Mouse (Mus musculus) gonadal fat pad, adult 2 months (tissue): ENCODE measurements at regions not wholly inside any gene's neighbourhood (a gene's known extent, or its start where the extent isn't known, plus 50 kb on each side); places are given as distances from the start of the nearest gene placed in this dataset.
A peak's percentile ranks its signal among the peaks of the same experiment; 100 is the strongest.

Experiments used
- DNase-seq: peaks from one replicate; pipeline ENCODE4 v3.0.0-alpha.2; 2012; ENCODE audit warnings: low read depth

DNA sequence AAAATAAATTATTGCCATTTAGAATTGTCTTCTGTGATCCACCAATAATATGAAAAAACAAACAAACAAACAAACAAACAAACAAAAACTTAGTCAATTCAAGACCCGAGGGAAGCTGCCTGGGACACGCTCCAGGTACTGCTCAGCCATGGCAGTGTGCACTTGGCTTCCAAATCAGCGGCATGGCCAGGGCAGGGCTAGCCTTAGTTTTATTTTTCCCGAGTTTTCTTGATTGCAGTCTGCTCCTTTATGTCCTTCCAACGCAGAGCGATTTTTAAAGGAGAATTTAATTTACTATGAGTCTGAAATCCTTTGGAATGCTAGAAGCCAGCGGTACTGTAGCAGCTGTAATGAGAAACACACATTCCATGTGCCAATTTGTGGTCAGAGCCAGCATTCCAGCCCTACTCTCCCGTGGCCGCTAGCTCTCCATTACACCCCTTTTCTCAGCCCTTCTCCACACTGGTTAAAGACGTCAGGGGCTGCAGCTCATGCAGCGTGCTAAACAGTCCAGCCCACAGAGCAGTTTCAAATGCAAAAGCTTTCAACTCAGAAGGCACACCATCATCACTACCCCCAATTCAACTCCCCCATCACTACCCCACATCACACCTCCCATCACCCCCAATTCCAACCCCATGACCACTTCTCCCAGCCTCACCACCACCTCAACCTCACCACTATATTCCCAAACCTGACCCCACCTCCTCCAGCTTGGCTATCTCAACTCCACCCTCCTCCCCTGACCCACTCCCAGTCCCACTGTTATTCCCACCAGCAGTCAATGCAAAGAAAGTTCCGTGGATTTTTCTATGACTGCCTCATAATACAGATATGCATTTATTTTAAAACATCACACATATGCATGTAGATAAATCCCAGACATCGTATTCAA, 187.9 kb upstream of the Gas1 start:
- no peak for DNase-seq

DNA sequence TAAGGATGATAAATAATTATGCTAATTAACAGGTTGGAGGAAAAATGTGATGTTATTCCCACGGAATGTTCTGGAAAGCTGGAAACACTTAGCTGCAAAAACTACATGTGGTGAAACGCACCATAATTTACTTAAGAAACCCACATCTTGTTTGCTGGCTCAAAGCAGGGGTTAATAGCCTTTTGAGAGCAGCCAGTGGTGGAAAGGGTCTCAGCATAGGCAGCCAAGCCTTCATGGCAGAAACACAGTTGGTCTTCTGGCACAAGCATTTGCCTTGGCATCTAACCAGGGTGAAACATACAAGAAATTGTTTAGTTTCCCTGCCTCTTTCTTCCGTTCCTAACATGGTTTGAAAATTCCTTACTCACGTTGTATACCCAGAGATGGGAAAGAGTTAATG, 192.1 kb upstream of the Gas1 start:
- no peak for DNase-seq

DNA sequence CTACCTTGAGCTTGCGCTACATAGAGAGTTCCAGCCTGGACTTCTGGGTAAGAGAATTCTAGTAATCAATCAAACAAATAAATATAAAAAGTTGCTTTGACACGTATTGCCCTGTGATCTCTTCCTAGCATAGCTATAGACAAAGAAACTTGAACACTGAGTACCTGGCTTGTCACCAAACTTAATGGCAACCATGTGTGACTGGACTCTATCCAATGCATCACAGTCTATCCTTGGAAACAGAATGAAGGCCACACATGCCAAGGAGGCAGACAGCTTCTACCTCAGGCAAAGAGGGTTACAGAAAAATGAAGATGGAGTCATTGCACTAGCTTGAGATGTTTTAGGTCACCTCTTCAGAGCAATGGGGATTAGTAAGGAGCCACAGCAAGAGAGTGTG, 194.5 kb upstream of the Gas1 start:
- DNase-seq, result no peak

DNA sequence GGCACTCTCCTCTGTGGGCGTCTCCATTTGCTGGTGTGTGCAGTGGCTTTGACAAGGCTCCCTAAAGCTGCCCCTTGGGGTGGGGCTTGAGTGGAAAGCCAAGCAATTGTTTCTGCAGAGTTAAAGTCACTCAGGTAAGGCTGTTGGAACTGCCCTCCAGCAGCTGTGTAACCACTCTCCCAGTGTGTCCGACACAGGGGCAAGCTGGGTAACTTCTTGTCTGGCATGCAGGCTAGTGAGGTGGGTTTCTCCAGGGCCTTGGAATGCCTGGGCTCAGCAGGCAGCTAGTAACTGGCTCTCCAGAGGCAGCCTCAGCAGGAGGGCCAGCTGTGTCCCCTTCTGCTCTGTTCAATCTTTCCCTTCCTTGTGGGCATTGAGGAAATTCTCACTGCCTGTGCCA, 199.5 kb upstream of the Gas1 start:
- no peak for DNase-seq

DNA sequence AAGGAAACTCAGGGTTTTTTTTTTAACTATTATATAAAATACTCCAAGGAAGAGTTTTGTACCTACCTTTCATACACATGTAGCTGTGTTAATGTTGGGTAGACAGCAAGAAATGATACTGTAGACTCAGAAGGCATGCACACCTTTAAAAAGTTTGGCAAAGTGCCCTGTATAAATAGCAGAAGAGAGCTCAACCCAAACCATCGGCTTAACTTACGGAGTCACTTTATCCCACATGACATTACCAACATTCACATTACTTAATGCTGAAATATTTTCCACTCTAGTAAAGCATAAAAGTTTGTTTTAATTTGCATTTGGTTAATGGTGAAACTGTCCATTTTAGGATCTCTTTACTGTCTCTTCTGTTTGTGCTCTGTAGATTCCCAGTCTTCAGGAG, 205.7 kb upstream of the Gas1 start:
- DNase-seq, result no peak

DNA sequence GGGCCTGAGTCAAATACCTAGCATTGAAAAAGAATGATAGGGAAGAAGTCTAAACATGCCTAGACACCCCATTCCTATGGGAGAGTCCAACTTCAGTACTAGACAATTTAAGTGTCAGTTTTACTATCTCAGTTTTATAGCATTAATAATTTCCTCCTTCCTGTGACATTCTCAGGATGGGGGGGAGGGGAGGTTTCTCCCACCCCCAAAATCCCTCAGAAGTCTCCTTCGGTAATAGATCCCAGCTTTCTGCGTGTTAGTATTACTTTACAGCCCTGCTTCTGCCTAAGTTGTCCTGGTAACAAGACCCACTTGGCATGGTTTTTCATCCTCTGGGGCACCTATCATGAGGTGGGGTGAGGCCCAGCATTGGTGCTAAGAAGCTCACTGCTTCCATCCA, 202.9 kb upstream of the Dapk1 start:
- no peak for DNase-seq

DNA sequence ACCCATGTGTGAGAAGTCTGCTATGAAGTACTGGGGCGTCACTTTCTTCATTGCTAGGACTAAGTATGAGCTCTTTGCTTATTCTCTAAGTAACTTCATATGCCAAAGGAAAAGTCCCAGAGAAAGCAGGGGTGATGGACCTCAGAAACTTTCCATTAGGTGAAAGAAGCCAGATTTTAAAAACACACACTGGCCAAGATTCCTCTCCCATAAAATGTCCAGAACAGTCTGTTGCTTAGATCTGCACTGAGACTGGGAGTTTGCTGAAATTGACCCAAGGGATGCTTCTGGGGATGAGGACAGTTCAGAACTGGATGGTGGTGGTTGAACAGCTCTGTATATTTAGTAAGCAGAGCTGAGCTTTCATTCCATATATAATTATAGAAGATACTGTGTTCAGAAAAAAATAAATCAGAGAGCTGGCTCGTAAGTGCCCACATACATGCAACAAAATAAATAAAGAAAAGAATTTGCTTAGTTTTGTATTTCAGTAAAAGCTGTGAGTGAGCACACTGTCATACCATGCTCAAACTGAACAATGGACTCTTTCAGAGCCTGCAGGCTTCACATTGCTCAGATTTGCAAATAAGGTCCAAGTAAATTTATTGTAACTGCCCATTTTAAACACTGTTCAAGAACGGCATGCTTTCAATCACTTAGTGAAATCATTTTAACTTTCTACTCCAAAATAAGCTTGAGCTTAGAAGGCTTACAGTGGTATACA, 200.8 kb upstream of the Dapk1 start:
- DNase-seq, result no peak

DNA sequence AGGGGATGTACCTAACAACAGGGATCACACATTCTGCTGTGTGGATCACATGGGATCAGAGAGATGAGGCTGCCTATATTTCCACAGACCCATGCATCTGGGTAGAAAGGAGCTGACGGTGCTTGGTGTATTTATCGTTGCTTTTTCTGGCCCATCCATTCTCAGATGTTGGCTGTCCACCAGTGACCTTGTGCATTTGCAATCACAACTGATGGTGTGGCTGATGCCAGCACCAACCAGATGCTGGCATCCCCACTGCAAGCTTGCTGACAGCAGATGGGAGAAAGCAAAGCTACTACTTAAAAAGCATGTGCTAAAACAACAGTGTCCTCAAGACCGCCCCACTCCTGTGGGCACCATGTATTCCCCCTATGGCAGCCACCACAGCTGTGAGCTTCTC, 198.3 kb upstream of the Dapk1 start:
- DNase-seq, result no peak

DNA sequence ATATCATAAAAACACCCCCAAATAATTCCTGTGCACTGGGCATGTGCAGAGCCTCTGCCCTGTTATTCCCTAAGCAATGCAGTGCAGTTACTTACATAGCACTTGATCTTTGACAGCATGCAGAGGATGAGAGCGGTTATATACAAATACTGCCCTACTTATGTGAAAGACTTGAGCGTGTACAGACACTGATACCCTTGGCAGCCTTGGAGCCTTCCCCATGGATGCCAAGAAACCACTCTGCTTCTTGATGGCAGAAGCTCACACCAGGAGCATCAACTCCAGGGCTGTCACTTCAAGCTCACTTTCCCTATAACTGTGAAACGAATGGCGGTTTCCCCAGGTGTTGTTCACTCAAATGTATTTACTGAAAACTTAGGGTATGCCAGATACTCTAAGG, 194.4 kb upstream of the Dapk1 start:
- DNase-seq, result no peak

DNA sequence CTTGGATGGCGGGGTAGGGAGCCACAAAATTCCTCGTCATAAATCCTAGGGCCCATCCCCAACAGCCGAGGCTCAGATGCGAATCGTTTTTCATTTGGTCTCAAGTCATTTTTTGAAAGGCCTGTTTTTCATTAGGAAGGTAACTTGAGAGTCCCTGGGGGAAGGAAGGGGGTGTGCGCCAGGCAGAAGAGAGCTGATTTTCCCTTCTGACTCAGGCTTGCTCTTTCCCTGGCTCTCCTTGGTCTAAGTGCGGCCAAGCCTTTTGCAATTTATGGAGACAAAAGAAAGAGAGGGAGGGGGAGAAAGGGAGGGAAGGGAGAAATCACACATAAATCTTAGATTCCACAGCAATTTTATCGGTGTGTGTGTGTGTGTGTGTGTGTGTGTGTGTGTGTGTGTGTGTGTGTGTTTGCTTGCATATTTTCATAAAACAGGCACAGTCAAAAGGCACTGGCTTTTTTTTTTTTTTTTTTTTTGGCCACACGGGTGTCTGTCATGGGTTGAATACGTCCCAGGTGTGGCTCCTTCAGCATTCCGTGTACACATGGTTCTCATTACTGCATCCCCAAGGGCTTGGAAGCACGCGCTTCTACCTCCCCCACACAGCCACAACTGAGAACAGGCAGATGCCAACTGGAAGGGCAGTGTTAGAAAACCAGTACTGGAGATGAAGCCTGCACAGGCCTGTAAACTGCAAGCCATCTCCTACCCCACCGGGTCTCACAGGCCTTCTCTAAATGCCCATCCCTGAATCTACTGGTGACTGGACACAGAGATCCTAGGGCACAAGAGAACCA, 191.8 kb upstream of the Dapk1 start:
- DNase-seq, result no peak

DNA sequence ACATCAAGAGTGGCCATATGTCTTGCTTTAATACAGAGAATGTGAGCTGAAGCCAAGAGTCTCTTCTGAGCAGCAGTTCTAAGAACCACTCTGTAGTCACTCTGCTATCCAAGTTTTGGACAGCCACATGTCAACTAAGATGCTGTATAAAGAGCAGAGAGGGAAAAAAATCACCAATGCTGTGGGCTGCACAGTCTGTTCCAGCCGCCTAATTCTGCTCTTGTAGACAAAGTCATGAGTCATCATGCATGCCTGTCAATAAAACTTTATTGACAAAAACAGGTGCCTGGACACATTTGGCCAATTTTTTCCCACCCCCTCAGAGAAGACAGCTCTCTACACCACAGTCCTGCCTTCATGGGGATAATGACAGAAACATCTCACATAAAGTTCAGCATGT, 185.7 kb upstream of the Dapk1 start:
- DNase-seq, result no peak

DNA sequence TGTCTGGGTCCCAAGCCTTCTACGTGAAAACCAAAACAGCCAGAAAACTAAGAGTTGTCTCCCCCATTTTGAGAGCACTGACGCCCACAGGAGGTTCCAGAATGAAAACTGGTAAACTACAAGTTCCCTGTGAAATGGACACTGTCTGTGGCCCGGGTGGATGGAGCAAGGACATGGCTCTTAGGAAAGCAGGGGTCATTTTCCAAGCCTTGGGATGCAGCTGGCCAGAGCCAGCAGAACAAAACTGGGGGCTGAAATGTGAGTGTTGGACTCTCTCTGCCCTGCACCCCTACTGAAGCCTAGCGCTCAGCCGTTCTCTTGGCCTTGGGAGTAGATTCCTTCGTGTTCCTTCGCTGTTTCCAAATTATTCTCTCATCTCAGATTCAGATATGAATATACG, 184.7 kb upstream of the Dapk1 start:
- no peak for DNase-seq

DNA sequence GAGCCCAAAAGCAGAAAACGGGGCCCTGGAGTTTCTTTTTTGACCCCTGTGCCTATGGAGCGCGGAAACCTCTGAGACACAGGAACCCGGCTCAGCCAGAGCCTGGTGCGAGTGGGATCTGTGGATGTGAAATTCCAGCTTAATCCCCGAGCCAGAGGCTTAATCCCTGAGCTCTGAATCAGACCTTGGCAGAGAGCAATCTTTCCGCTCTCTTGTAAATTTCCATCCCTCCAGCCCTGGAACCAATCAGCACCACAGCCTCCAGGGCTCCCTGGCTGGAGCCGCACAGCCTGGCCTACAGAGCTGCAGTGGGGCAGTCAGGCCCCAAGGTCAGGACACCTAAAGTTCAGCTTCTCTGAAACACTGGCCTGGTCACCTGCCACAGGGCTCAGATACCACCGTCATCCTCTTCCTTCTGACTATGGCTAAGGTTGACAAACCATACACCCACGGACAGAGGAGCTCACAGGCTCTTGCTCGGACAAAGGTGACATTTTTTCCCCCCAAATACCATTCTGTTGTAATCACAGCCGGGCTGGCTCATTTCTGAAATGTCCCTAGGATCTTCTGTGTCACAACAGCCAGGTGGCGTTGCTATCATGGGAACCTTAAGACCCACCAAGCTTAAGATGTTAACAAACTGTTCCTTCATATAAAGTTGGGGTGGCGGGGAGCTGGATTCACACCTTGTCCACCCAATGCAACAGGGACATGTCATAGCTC, 184.2 kb upstream of the Dapk1 start:
- DNase-seq, result peak; percentile 86

DNA sequence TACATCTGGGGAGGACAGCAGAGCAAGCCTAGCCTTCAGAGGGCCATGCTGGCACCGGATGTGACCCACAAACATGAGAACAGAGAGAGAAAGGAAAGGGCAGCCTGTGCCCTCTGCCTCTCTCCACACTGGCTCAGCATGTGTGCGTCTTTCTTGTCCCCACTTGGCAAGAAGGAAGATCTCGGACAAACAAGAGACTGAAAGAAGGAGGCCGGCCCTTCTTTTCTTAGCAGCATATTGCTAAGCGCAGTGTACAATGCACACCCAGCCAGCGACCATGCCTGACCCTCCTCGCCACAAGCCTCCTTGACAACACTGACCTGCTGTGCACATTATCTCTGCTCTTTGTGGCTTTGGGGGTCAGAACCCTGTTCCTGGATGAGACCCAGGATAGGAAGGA, 181.4 kb upstream of the Dapk1 start:
- no peak for DNase-seq

DNA sequence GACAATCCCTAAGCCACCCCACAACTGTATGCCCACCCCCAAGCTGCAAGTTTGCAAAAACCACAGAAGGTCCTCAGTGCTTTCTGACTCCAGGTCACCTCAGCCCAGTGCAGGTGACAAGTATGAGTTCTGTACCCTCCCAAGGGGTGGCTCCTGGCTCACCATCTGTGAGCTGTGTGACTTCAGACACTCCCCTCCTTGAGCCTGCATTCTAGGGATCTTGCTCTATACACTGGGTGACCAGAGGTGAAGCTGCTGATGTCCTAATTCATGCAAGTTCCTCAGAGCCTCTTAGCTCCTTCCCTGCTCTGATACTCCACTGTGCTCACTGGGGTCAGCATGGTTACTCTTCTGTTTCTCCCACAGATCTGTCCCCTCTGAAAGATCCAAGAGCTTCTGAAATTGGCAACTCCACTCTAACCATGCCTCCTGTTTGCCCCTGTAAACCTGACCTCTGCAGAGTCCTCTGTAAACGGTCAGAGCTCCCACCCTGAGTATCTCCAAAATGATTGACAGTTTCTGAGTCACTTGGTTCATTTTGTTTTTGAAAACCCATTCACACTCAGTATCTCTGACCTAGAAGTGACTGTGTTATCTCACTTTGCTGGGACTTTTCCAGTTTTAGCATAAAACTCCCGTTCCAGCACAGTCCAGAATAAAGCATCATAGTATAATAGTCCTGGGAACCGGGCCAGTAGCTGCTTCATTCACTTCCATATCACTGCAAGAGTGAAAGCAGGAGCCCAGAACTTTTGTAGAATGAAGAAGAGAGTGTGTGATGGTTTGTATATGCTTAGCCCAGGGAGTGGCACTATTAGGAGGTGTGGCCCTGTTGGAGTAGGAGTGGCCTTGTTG, 180.7 kb upstream of the Dapk1 start:
- DNase-seq, result no peak

DNA sequence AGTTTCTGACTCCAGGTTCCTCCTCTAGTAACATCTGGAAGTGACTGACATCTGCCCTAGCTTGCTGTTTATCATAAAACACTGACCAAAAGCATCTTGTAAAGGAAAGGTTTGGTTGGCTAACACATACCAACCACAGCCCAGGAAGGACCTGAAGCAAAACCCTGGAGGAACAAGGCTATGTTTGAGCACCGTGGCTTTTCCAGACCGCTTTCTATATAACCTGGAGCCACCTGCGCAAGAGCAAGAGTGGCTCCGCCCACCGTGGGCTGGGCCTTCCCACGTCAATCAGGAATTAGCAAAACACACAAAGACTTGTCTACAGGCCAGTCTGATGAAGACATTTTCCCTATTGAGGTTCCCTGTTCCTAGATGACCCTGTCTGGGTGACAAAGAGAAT, 177.5 kb upstream of the Dapk1 start:
- no peak for DNase-seq

DNA sequence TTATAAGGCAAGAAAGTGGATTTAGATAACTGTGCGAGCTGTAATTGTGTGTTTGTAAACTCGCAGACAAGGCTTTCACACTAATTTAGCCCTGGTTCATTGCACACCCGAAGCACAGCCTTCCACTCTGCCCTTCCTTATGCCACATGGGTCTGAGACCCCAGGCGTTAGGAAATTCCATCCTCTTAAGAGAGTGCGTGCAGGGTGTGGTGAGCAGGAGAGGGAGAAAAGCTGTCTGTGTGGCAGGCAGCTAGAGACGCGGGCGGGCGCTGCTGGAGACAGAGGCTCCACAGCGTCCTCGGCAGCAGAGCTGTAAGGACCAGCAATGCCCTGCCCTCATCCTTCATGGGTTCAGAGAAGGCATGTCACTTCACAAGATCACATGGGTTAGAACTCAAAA, 176.6 kb upstream of the Dapk1 start:
- DNase-seq, result no peak

DNA sequence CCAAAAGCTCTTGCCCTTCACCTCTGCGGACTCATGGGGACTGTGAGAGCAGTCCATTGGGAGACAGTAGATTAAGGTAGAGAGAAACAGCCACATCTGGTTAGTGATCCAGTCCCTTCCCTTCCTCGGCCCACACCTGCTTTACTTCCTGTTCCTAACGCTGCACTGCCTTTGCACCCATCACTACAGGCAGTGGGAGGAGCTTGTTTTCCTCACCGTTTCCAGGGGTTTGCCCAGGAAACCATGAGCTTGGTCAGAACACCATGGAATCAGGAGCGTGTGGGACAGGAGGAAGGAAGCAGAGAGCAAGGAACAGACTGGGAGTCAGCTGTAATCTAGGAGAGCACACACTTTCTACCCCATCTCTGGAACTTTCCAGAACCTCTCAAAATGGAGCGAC, 176.2 kb upstream of the Dapk1 start:
- no peak for DNase-seq

DNA sequence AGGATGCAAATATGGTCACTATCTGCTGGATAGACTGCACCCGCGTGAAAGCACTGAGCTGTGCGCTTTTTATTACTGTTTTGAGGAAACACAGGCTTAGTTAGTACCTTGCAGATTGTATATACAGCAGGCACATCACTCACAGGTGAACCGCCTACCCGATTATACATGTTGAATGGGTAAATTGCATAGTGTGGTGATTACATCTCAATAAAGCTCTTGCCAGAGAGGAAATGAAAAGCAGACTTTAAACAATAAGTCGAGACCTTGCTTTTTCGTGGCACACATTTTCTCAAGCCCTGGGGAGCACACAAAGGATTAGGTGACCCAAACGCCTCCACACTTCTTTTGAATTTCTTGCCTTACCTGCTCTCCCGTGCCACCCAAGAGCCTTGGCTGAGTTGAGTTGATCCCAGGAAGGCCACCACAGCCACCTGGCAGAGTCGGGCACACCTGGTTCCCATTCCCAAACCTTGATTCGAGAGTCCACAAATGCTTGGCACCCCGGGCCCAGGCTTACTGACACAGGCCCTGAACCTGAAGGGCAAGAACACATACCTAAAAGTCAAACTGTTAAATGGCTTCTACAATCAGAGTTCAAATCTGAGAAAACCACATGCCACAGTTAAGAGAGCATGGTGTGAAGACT, 175.4 kb upstream of the Dapk1 start:
- peak; percentile 100 for DNase-seq

DNA sequence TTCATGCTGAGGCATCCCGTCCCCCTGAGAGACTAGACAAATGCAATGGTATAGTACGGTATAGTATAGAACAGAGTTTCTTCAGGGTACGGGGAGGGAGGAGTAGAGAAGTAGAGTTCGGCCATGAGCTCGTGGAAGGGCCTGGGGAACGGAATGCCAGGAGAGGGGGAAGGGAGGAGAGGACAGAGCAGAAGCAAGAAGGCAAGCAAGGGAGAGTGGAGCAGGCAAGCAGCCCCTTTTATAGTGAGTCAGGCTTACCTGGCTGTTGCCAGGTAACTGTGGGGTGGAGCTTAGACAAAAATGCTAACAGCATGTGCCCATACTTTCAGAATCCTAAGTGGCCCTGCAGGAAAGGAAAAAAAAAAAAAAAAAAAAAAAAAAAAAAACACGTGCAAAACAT, 174.7 kb upstream of the Dapk1 start:
- no peak for DNase-seq
